Mouse (Mus musculus): ENCODE measurements around the gene Arl14ep. TPM values are rescaled to one million over a fixed set of nuclear protein-coding genes. Genes with fewer than 3 reads are reported as not detected.

Gene Arl14ep
- polyA plus RNA-seq, 1 experiment from 2014 or later = 29.9 TPM

GRCm38 (mm10) chr2:106954975-106955374 lies 19.2 kb downstream of the Arl14ep start:
- Histone ChIP-seq H3K36me3 (no peaks in the 10 kb centered on the region), H3K9me3 (replicated peaks) (no peaks in the 10 kb centered on the region), H3K27ac (replicated peaks) (no peak overlapping the region), H3K4me1 (peaks cover 9% of the 10 kb centered on the region; the same call in 1 of the 2 replicates), H3K4me3 (replicated peaks) (no peak overlapping the region), H3K27me3 (replicated peaks) (no peaks in the 10 kb centered on the region), H3K9ac (replicated peaks) (no peak overlapping the region), H3K4me2 (no peak overlapping the region)
- ATAC-seq (ENCODE audit: low FRiP score) = no peak
- WGBS = 62% methylated on average over 6 of the region's 6 CpGs

GRCm38 (mm10) chr2:106942451-106942850 lies 31.8 kb downstream of the Arl14ep start:
- Histone ChIP-seq H3K9ac (replicated peaks) (no peak overlapping the region), H3K36me3 (no peaks in the 10 kb centered on the region), H3K4me2 (no peak overlapping the region), H3K9me3 (replicated peaks) (no peaks in the 10 kb centered on the region), H3K27ac (replicated peaks) (no peak overlapping the region), H3K4me3 (replicated peaks) (no peak overlapping the region), H3K27me3 (replicated peaks) (no peaks in the 10 kb centered on the region), H3K4me1 (0 out of 2 replicates have a peak, but pooled peaks cover 5% of the 10 kb centered on the region)
- WGBS = 69% methylated on average over 1 of the region's 1 CpGs
- no peak for ATAC-seq (ENCODE audit: low FRiP score)

GRCm38 (mm10) chr2:106935681-106936080 lies 38.5 kb downstream of the Arl14ep start:
- H3K9me3 ChIP-seq (replicated peaks) = no peaks in the 10 kb centered on the region
- H3K36me3 ChIP-seq = no peaks in the 10 kb centered on the region
- 94% methylated on average over 2 of the region's 2 CpGs for WGBS
- no peaks in the 10 kb centered on the region for H3K27me3 ChIP-seq (replicated peaks)
- H3K27ac ChIP-seq (replicated peaks) = no peak overlapping the region
- no peak for ATAC-seq (ENCODE audit: low FRiP score)
- no peak overlapping the region for H3K4me3 ChIP-seq (replicated peaks)
- H3K9ac ChIP-seq (replicated peaks) = no peak overlapping the region
- H3K4me1 ChIP-seq = no peaks in the 10 kb centered on the region
- no peak overlapping the region for H3K4me2 ChIP-seq

GRCm38 (mm10) chr2:106929906-106930305 lies 44.3 kb downstream of the Arl14ep start:
- Histone ChIP-seq H3K9ac (replicated peaks) (no peak overlapping the region), H3K4me2 (no peak overlapping the region), H3K9me3 (replicated peaks) (no peaks in the 10 kb centered on the region), H3K27ac (replicated peaks) (no peak overlapping the region), H3K36me3 (no peaks in the 10 kb centered on the region), H3K27me3 (replicated peaks) (no peaks in the 10 kb centered on the region), H3K4me3 (replicated peaks) (no peak overlapping the region), H3K4me1 (no peaks in the 10 kb centered on the region)
- ATAC-seq (ENCODE audit: low FRiP score) = no peak
- WGBS = 58% methylated on average over 3 of the region's 3 CpGs

Other genes with a start within 250 kb of the Arl14ep start
- not detected in 2 replicates for gene Fshb, start 85.2 kb upstream of the Arl14ep start, polyA plus RNA-seq (2015; fragmentation: Nextera tagmentation; extraction: Ambion mirVana)